Mouse (Mus musculus): ENCODE measurements at regions not wholly inside any gene's neighbourhood (a gene's known extent, or its start where the extent isn't known, plus 50 kb on each side); places are given as distances from the start of the nearest gene placed in this dataset.

DNA sequence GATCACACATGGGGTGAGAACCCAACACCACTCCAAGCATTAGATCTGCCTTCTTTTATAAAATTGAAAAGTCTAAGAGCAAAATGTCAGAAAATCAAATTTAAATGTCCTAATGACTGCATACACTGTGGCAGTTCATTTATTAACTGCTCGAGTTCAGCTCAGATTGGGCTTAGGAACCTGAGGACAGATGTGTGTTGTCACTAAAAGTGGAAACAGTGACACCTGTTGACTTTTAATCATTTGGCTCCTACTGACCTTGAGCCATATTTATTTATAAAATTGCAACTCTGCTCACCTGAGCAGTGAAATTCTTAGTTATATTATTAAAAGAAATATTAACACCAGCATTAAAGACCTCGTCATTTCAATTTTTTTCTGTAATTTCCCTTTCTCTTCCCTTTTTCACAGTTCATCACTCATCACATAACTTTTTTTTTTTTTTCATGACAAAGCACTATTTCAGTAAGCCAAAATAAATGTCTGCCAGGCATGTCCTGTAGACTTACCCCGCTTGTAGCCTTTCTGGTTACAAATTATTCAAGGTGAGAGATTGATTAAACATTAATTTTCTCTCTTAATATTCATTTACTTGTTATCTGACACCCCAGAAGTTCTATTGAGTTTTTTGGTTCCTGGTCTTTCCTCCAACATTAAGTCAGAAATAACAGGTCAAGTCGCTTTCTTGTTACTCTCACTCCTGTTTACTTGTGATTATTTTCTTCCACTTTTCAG is 274.2 kb upstream of the Tet2 start:
- no peaks in the 10 kb centered on the region for H3K27me3 ChIP-seq (ENCODE audit: control insufficient read depth, insufficient read depth, low read length)
- no peaks in the 10 kb centered on the region for H3K9me3 ChIP-seq (ENCODE audit: control insufficient read depth, low read length)
- H3K4me2 ChIP-seq (replicated peaks; ENCODE audit: low read depth), result no peak overlapping the region
- no peaks in the 10 kb centered on the region for H3K4me1 ChIP-seq (replicated peaks; ENCODE audit: control insufficient read depth, insufficient read depth)
- TF ChIP-seq CTCF (IDR thresholded peaks at IDR 0.05; ENCODE audit: low read depth) (no peak), EP300 (optimal IDR thresholded peaks at IDR 0.05) (no peak)
- ATAC-seq (ENCODE audit: low FRiP score, low TSS enrichment), result no peak
- no peaks in the 10 kb centered on the region for H3K36me3 ChIP-seq (ENCODE audit: control insufficient read depth, insufficient read depth, low read length)
- DNase-seq (ENCODE audit: low spot score), result no peak
- H3K27ac ChIP-seq (replicated peaks), result no peak overlapping the region
- H3K4me3 ChIP-seq (ENCODE audit: low read depth, low read length), result no peak overlapping the region
- no peak overlapping the region for H3K9ac ChIP-seq (ENCODE audit: low read length)
- WGBS, result 55% methylated on average over 4 of the region's 4 CpGs

DNA sequence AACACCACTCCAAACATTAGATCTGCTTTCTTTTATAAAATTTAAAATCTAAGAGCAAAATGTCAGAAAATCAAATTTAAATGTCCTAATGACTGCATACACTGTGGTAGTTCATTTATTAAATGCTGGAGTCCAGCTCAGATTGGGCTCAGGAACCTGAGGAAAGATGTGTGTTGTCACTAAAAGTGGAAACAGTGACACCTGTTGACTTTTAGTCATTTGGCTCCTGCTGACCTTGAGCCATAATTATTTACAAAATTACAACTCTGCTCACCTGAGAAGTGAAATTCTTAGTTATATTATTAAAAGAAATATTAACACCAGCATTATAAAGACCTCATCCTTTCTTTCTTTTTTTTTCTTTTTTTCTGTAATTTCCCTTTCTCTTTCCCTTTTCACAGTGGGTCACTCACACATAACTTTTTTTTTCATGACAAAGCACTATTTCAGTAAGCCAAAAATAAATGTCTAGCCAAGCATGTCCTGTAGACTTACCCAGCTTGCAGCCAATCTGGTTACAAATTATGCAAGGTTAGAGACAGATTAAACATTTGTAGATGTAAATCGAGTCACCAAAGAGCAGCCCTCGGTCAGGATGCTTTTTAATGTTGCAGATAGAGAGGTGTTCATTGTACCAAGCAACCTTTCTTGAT is 288.9 kb upstream of the Tet2 start:
- H3K27ac ChIP-seq (replicated peaks), result no peak overlapping the region
- no peak overlapping the region for H3K4me2 ChIP-seq (replicated peaks; ENCODE audit: low read depth)
- H3K4me1 ChIP-seq (replicated peaks; ENCODE audit: control insufficient read depth, insufficient read depth), result no peaks in the 10 kb centered on the region
- no peaks in the 10 kb centered on the region for H3K9me3 ChIP-seq (ENCODE audit: control insufficient read depth, low read length)
- no peaks in the 10 kb centered on the region for H3K36me3 ChIP-seq (ENCODE audit: control insufficient read depth, insufficient read depth, low read length)
- ATAC-seq (ENCODE audit: low FRiP score, low TSS enrichment), result no peak
- no peak overlapping the region for H3K4me3 ChIP-seq (ENCODE audit: low read depth, low read length)
- H3K9ac ChIP-seq (ENCODE audit: low read length), result no peak overlapping the region
- WGBS, result 73% methylated on average over 2 of the region's 2 CpGs
- TF ChIP-seq CTCF (IDR thresholded peaks at IDR 0.05; ENCODE audit: low read depth), result no peak; the same call in 1 of the 2 replicates
- no peak for TF ChIP-seq EP300 (optimal IDR thresholded peaks at IDR 0.05)
- no peak for DNase-seq (ENCODE audit: low spot score)
- no peaks in the 10 kb centered on the region for H3K27me3 ChIP-seq (ENCODE audit: control insufficient read depth, insufficient read depth, low read length)

DNA sequence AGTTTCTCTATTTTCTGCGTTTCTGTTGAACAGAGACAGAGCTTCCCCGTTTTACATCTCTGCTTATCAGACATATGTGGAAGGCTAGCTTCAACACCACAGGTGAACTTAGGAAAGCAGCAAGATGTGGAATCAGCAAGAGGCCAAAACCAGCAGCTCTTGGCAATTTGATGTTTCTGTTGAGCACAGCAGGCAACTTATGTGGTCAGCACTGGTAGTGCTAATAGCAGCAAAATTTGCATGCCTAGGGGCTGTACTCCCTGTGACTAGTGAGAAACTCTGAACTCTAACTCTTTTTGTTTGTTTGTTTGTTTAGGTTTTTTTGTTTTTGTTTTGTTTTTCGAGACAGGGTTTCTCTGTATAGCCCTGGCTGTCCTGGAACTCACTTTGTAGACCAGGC is 289.5 kb upstream of the Tet2 start:
- DNase-seq (ENCODE audit: low spot score), result no peak
- no peak overlapping the region for H3K4me2 ChIP-seq (replicated peaks; ENCODE audit: low read depth)
- no peaks in the 10 kb centered on the region for H3K4me1 ChIP-seq (replicated peaks; ENCODE audit: control insufficient read depth, insufficient read depth)
- no peak overlapping the region for H3K9ac ChIP-seq (ENCODE audit: low read length)
- no peak for ATAC-seq (ENCODE audit: low FRiP score, low TSS enrichment)
- WGBS, result 76% methylated on average over 3 of the region's 3 CpGs
- H3K27ac ChIP-seq (replicated peaks), result no peak overlapping the region
- no peaks in the 10 kb centered on the region for H3K27me3 ChIP-seq (ENCODE audit: control insufficient read depth, insufficient read depth, low read length)
- no peaks in the 10 kb centered on the region for H3K9me3 ChIP-seq (ENCODE audit: control insufficient read depth, low read length)
- no peak overlapping the region for H3K4me3 ChIP-seq (ENCODE audit: low read depth, low read length)
- no peak for TF ChIP-seq CTCF (IDR thresholded peaks at IDR 0.05; ENCODE audit: low read depth)
- no peak for TF ChIP-seq EP300 (optimal IDR thresholded peaks at IDR 0.05)
- H3K36me3 ChIP-seq (ENCODE audit: control insufficient read depth, insufficient read depth, low read length), result no peaks in the 10 kb centered on the region

DNA sequence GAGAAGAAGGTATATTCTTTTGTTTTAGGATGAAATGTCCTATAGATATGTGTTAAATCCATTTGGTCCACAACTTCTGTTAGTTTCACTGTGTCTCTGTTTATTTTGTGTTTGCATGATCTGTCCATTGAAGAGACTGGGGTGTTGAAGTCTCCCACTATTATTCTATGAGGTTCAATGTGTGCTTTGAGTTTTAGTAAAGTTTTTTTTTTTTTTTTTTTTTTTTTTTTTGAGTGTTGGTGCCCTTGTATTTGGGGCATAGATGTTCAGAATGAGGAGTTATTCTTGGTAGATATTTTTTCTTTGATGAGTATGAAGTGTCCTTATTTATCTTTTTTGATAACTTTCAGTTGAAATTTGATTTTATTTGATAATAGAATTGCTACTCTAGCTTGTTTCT is 301.4 kb upstream of the Tet2 start:
- DNase-seq (ENCODE audit: low spot score), result no peak
- TF ChIP-seq CTCF (IDR thresholded peaks at IDR 0.05; ENCODE audit: low read depth), result no peak
- TF ChIP-seq EP300 (optimal IDR thresholded peaks at IDR 0.05), result no peak
- H3K4me1 ChIP-seq (replicated peaks; ENCODE audit: control insufficient read depth, insufficient read depth), result no peaks in the 10 kb centered on the region
- H3K9ac ChIP-seq (ENCODE audit: low read length), result no peak overlapping the region
- H3K9me3 ChIP-seq (ENCODE audit: control insufficient read depth, low read length), result no peaks in the 10 kb centered on the region
- H3K4me2 ChIP-seq (replicated peaks; ENCODE audit: low read depth), result no peak overlapping the region
- no peaks in the 10 kb centered on the region for H3K27me3 ChIP-seq (ENCODE audit: control insufficient read depth, insufficient read depth, low read length)
- no peak for ATAC-seq (ENCODE audit: low FRiP score, low TSS enrichment)
- no peaks in the 10 kb centered on the region for H3K36me3 ChIP-seq (ENCODE audit: control insufficient read depth, insufficient read depth, low read length)
- no peak overlapping the region for H3K27ac ChIP-seq (replicated peaks)
- H3K4me3 ChIP-seq (ENCODE audit: low read depth, low read length), result no peak overlapping the region

DNA sequence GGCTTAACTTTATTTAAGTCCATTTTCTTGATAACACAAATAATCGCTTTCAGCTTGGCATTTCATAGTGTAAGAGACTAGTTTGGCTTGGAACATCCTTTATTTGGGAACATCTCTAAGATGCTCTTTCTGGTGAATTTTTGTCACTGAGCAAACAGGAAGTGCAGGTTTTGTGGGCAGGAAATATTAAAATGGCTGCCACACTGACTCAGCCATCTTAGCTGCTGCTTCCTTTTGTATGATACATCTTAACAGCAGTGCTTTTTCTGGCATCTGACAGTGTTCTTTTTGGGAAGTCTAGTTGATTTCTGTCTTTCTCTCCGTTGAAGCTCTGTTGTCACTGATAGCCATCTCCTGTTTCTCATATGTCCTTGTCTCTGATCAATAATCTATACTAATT is 329.4 kb upstream of the Tet2 start:
- Histone ChIP-seq H3K27ac (replicated peaks) (no peak overlapping the region), H3K36me3 (ENCODE audit: control insufficient read depth, insufficient read depth, low read length) (no peaks in the 10 kb centered on the region), H3K4me2 (replicated peaks; ENCODE audit: low read depth) (no peak overlapping the region), H3K9me3 (ENCODE audit: control insufficient read depth, low read length) (no peaks in the 10 kb centered on the region), H3K4me3 (ENCODE audit: low read depth, low read length) (no peak overlapping the region), H3K27me3 (ENCODE audit: control insufficient read depth, insufficient read depth, low read length) (no peaks in the 10 kb centered on the region), H3K9ac (ENCODE audit: low read length) (no peak overlapping the region), H3K4me1 (replicated peaks; ENCODE audit: control insufficient read depth, insufficient read depth) (no peaks in the 10 kb centered on the region)
- ATAC-seq (ENCODE audit: low FRiP score, low TSS enrichment), result no peak
- no peak for DNase-seq (ENCODE audit: low spot score)
- WGBS, result 87% methylated on average over 2 of the region's 2 CpGs
- no peak for TF ChIP-seq EP300 (optimal IDR thresholded peaks at IDR 0.05)
- TF ChIP-seq CTCF (IDR thresholded peaks at IDR 0.05; ENCODE audit: low read depth), result no peak

DNA sequence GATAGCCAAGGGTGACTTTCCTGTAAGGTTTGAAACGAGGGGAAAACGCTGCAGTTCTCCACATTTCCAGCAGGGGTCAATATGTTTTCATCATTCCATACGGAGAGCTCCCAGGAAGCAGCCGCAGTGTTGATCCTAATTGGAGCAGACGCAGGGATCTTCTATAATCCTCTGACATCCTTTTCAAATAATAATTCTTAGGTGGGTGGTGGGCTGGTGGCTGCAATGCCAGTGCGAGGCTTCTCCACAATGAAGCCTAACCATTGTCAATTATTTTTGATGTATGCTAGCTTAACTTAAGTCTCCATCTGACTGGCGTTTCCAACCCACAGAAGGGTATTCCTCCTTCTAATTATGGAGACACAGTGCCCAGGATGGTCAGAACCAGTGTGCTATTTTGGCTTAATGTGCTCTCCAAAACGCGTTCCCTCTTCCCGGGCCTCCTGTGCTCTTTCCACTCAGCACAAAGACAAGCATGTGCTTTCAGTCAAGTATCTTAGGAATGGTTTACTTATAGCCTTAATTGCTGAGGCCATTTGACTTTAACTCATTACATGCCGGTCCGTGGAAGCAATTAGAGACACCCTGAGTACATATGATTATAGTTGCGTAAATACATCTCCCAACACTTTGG is 331.6 kb upstream of the Tet2 start:
- DNase-seq (ENCODE audit: low spot score) (peak; percentile 77), ATAC-seq (ENCODE audit: low FRiP score, low TSS enrichment) (peak; percentile 80; the same call in 1 of the 2 replicates)
- H3K27ac ChIP-seq (replicated peaks), result no peak overlapping the region
- TF ChIP-seq EP300 (optimal IDR thresholded peaks at IDR 0.05), result no peak
- peak; percentile 91 for TF ChIP-seq CTCF (IDR thresholded peaks at IDR 0.05; ENCODE audit: low read depth)
- no peaks in the 10 kb centered on the region for H3K4me1 ChIP-seq (replicated peaks; ENCODE audit: control insufficient read depth, insufficient read depth)
- H3K9me3 ChIP-seq (ENCODE audit: control insufficient read depth, low read length), result no peaks in the 10 kb centered on the region
- H3K4me2 ChIP-seq (replicated peaks; ENCODE audit: low read depth), result peak overlapping the region; percentile 42
- 8% methylated on average over 13 of the region's 13 CpGs for WGBS
- no peak overlapping the region for H3K4me3 ChIP-seq (ENCODE audit: low read depth, low read length)
- H3K27me3 ChIP-seq (ENCODE audit: control insufficient read depth, insufficient read depth, low read length), result no peaks in the 10 kb centered on the region
- 0 out of 2 replicates have a peak overlapping the region, but pooled peaks have one; percentile 13 for H3K9ac ChIP-seq (ENCODE audit: low read length)
- no peaks in the 10 kb centered on the region for H3K36me3 ChIP-seq (ENCODE audit: control insufficient read depth, insufficient read depth, low read length)

Data from stomach, postnatal 0 days (tissue).